Mouse (Mus musculus): ENCODE results near the gene Epyc. TPM values are rescaled to one million over a fixed set of nuclear protein-coding genes. Genes with fewer than 3 reads are reported as not detected.

Epyc gene
- polyA plus RNA-seq, 1 experiment = not detected

- Histone ChIP-seq H3K36me3 (ENCODE audit: control insufficient read depth, insufficient read depth) (no peaks in the 10 kb centered on the region), H3K4me3 (no peak within 1 kb of the TSS), H3K27me3 (ENCODE audit: control insufficient read depth, insufficient read depth, insufficient read length) (no peaks in the 10 kb centered on the region), H3ac (ENCODE audit: control insufficient read depth, insufficient read length) (no peak within 1 kb of the TSS), H3K4me2 (ENCODE audit: low read depth) (no peak within 1 kb of the TSS), H3K79me2 (ENCODE audit: control insufficient read depth, insufficient read depth) (no peaks in the 10 kb centered on the region)
- TF ChIP-seq MAX (IDR thresholded peaks at IDR 0.05; ENCODE audit: low read depth) (no peak), SRF (IDR thresholded peaks at IDR 0.05; ENCODE audit: control insufficient read depth, insufficient read length, low read depth) (no peak), CEBPB (IDR thresholded peaks at IDR 0.05; ENCODE audit: insufficient read depth, poor library complexity, severe bottlenecking) (no peak), MYOG (IDR thresholded peaks at IDR 0.05; ENCODE audit: control insufficient read depth in 1 of 3, insufficient read depth in 1 of 3, insufficient read length in 2 of 3, low read depth in 2 of 3) (no peak), POLR2A (IDR thresholded peaks at IDR 0.05; ENCODE audit: insufficient read length, low read depth) (no peak), E2F4 (IDR thresholded peaks at IDR 0.05; ENCODE audit: insufficient read depth) (no peak), REST (IDR thresholded peaks at IDR 0.05; ENCODE audit: insufficient read depth, insufficient read length) (no peak), POLR2AphosphoS2 (IDR thresholded peaks at IDR 0.05; ENCODE audit: insufficient read length, low read depth) (no peak), TCF3 (IDR thresholded peaks at IDR 0.05; ENCODE audit: insufficient read length, low read depth) (no peak), USF1 (IDR thresholded peaks at IDR 0.05; ENCODE audit: low read depth) (no peak), TCF12 (IDR thresholded peaks at IDR 0.05; ENCODE audit: insufficient read depth, poor library complexity, severe bottlenecking) (no peak), MYOD1 (IDR thresholded peaks at IDR 0.05; ENCODE audit: control insufficient read depth in 1 of 3, insufficient read length in 2 of 3, low read depth in 2 of 3) (no peak)
Measured at GRCm38 (mm10) chr10:97606579-97606978, 37.3 kb upstream of the Epyc start, which contains the start of gene Kera. Gene Kera (plus strand): TSS chr10:97606879.

- Histone ChIP-seq H3K27me3 (ENCODE audit: control insufficient read depth, insufficient read depth, insufficient read length) (no peaks in the 10 kb centered on the region), H3K4me2 (ENCODE audit: low read depth) (no peak overlapping the region), H3K4me3 (no peak overlapping the region), H3ac (ENCODE audit: control insufficient read depth, insufficient read length) (no peak overlapping the region), H3K36me3 (ENCODE audit: control insufficient read depth, insufficient read depth) (no peaks in the 10 kb centered on the region), H3K79me2 (ENCODE audit: control insufficient read depth, insufficient read depth) (no peaks in the 10 kb centered on the region)
- TF ChIP-seq POLR2AphosphoS2 (IDR thresholded peaks at IDR 0.05; ENCODE audit: insufficient read length, low read depth) = no peak
- TF ChIP-seq CEBPB (IDR thresholded peaks at IDR 0.05; ENCODE audit: insufficient read depth, poor library complexity, severe bottlenecking) = peak; percentile 59; the same call in 1 of the 2 replicates
- TF ChIP-seq TCF3 (IDR thresholded peaks at IDR 0.05; ENCODE audit: insufficient read length, low read depth) = no peak
Measured at GRCm38 (mm10) chr10:97622328-97622727, 21.5 kb upstream of the Epyc start.

DNA sequence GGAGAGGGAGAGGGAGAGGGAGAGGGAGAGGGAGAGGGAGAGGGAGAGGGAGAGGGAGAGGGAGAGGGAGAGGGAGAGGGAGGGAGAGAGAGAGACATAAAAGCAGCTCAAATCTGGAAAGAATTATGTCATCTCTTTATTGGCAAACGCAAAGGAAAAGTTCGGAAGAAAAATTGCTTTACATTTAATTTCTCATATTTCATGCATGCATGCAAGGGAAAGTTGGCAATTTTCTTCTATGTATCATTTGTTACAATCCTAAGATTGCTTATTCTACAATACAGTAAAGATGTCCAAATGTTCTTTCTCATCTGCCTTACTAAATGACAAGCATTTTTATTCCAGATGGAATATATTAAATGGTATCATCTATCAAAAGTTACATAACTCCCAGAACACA lies 19.5 kb upstream of the Epyc start:
- Histone ChIP-seq H3K4me3 (no peak overlapping the region), H3K4me2 (ENCODE audit: low read depth) (peak overlapping the region; percentile 33), H3ac (ENCODE audit: control insufficient read depth, insufficient read length) (no peak overlapping the region), H3K79me2 (ENCODE audit: control insufficient read depth, insufficient read depth) (no peaks in the 10 kb centered on the region), H3K36me3 (ENCODE audit: control insufficient read depth, insufficient read depth) (no peaks in the 10 kb centered on the region), H3K27me3 (ENCODE audit: control insufficient read depth, insufficient read depth, insufficient read length) (no peaks in the 10 kb centered on the region)
- no peak for TF ChIP-seq POLR2AphosphoS2 (IDR thresholded peaks at IDR 0.05; ENCODE audit: insufficient read length, low read depth)
- no peak for TF ChIP-seq REST (IDR thresholded peaks at IDR 0.05; ENCODE audit: insufficient read depth, insufficient read length)
- TF ChIP-seq TCF12 (IDR thresholded peaks at IDR 0.05; ENCODE audit: insufficient read depth, poor library complexity, severe bottlenecking) = no peak
- TF ChIP-seq SRF (IDR thresholded peaks at IDR 0.05; ENCODE audit: control insufficient read depth, insufficient read length, low read depth) = no peak
- TF ChIP-seq E2F4 (IDR thresholded peaks at IDR 0.05; ENCODE audit: insufficient read depth) = no peak
- TF ChIP-seq MYOG (IDR thresholded peaks at IDR 0.05; ENCODE audit: control insufficient read depth in 1 of 3, insufficient read depth in 1 of 3, insufficient read length in 2 of 3, low read depth in 2 of 3) = no peak
- no peak for TF ChIP-seq POLR2A (IDR thresholded peaks at IDR 0.05; ENCODE audit: insufficient read length, low read depth)
- no peak for TF ChIP-seq MAX (IDR thresholded peaks at IDR 0.05; ENCODE audit: low read depth)
- no peak for TF ChIP-seq MYOD1 (IDR thresholded peaks at IDR 0.05; ENCODE audit: control insufficient read depth in 1 of 3, insufficient read length in 2 of 3, low read depth in 2 of 3)

DNA sequence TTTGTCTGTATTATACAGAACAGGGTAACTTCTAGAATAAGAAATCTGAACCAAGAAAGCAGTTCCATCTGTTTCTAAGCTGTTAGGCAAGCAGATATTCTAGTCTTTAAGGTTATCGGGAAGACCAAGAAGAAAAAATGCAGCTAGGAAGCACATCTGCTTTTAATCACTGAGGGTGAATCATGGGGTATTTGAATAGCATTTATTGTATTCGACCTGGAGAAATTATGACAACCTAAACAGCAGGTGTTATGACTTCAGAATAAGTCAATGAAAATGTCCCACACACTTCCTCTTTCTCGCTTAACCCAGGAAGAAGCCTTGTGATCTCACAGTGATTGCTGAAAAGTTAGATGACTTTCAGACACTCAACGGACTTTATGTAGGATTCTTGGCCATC lies 18.8 kb upstream of the Epyc start:
- Histone ChIP-seq H3ac (ENCODE audit: control insufficient read depth, insufficient read length) (no peak overlapping the region), H3K36me3 (ENCODE audit: control insufficient read depth, insufficient read depth) (no peaks in the 10 kb centered on the region), H3K79me2 (ENCODE audit: control insufficient read depth, insufficient read depth) (no peaks in the 10 kb centered on the region), H3K27me3 (ENCODE audit: control insufficient read depth, insufficient read depth, insufficient read length) (no peaks in the 10 kb centered on the region), H3K4me2 (ENCODE audit: low read depth) (peak overlapping the region; percentile 33), H3K4me3 (no peak overlapping the region)
- no peak for TF ChIP-seq MYOG (IDR thresholded peaks at IDR 0.05; ENCODE audit: control insufficient read depth in 1 of 3, insufficient read depth in 1 of 3, insufficient read length in 2 of 3, low read depth in 2 of 3)
- TF ChIP-seq E2F4 (IDR thresholded peaks at IDR 0.05; ENCODE audit: insufficient read depth) = no peak
- TF ChIP-seq MYOD1 (IDR thresholded peaks at IDR 0.05; ENCODE audit: control insufficient read depth in 1 of 3, insufficient read length in 2 of 3, low read depth in 2 of 3) = no peak
- no peak for TF ChIP-seq SRF (IDR thresholded peaks at IDR 0.05; ENCODE audit: control insufficient read depth, insufficient read length, low read depth)
- no peak for TF ChIP-seq CEBPB (IDR thresholded peaks at IDR 0.05; ENCODE audit: insufficient read depth, poor library complexity, severe bottlenecking)
- no peak for TF ChIP-seq REST (IDR thresholded peaks at IDR 0.05; ENCODE audit: insufficient read depth, insufficient read length)

DNA sequence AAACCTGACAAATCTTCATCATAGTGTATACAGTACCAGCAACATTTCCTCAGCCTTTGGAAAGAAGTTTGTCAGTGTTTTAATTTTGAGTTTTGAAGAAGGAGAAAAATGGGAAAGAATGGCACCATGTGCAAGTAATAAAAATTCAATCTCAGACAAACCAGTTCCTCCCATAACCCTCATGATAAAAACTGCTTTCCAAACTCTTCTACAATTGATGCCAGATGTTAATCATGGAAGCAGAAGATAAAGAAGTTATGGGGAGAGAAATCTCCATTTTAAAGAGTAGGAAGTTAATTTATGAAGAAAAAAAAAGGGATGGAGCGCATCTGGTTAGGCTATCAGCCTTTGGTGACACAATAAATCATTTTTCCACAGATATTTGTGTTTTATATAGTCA lies 17.3 kb upstream of the Epyc start:
- H3K36me3 ChIP-seq (ENCODE audit: control insufficient read depth, insufficient read depth) = no peaks in the 10 kb centered on the region
- H3ac ChIP-seq (ENCODE audit: control insufficient read depth, insufficient read length) = no peak overlapping the region

More for the DNA sequence above, 17.3 kb upstream of the Epyc start:
- no peaks in the 10 kb centered on the region for H3K27me3 ChIP-seq (ENCODE audit: control insufficient read depth, insufficient read depth, insufficient read length)
- no peak overlapping the region for H3K4me3 ChIP-seq
- TF ChIP-seq SRF (IDR thresholded peaks at IDR 0.05; ENCODE audit: control insufficient read depth, insufficient read length, low read depth) (no peak), TCF12 (IDR thresholded peaks at IDR 0.05; ENCODE audit: insufficient read depth, poor library complexity, severe bottlenecking) (no peak), REST (IDR thresholded peaks at IDR 0.05; ENCODE audit: insufficient read depth, insufficient read length) (no peak), MAX (IDR thresholded peaks at IDR 0.05; ENCODE audit: low read depth) (no peak), CEBPB (IDR thresholded peaks at IDR 0.05; ENCODE audit: insufficient read depth, poor library complexity, severe bottlenecking) (no peak), MYOD1 (IDR thresholded peaks at IDR 0.05; ENCODE audit: control insufficient read depth in 1 of 3, insufficient read length in 2 of 3, low read depth in 2 of 3) (no peak), POLR2A (IDR thresholded peaks at IDR 0.05; ENCODE audit: insufficient read length, low read depth) (no peak), USF1 (IDR thresholded peaks at IDR 0.05; ENCODE audit: low read depth) (no peak), POLR2AphosphoS2 (IDR thresholded peaks at IDR 0.05; ENCODE audit: insufficient read length, low read depth) (no peak)
- no peak overlapping the region for H3K4me2 ChIP-seq (ENCODE audit: low read depth)
- H3K79me2 ChIP-seq (ENCODE audit: control insufficient read depth, insufficient read depth) = no peaks in the 10 kb centered on the region
